Mouse (Mus musculus): ENCODE measurements around the gene Cyp4b1.
"Not testable (repeated sequence)": the region's sequence is repeated elsewhere in the genome, so short reads cannot be mapped to it uniquely, and the experiment has no call there.

- TF ChIP-seq CTCF (IDR thresholded peaks at IDR 0.05; ENCODE audit: control insufficient read depth, insufficient read depth, low read length); POLR2A (IDR thresholded peaks at IDR 0.05; ENCODE audit: borderline replicate concordance, control insufficient read depth, low read depth, low read length): not testable (repeated sequence)
Measured at GRCm38 (mm10) chr4:115656535-115656922, 9.0 kb upstream of the Cyp4b1 start.
